8 mouse cellular contexts compared by ENCODE assay signal in the genomic region with DNA sequence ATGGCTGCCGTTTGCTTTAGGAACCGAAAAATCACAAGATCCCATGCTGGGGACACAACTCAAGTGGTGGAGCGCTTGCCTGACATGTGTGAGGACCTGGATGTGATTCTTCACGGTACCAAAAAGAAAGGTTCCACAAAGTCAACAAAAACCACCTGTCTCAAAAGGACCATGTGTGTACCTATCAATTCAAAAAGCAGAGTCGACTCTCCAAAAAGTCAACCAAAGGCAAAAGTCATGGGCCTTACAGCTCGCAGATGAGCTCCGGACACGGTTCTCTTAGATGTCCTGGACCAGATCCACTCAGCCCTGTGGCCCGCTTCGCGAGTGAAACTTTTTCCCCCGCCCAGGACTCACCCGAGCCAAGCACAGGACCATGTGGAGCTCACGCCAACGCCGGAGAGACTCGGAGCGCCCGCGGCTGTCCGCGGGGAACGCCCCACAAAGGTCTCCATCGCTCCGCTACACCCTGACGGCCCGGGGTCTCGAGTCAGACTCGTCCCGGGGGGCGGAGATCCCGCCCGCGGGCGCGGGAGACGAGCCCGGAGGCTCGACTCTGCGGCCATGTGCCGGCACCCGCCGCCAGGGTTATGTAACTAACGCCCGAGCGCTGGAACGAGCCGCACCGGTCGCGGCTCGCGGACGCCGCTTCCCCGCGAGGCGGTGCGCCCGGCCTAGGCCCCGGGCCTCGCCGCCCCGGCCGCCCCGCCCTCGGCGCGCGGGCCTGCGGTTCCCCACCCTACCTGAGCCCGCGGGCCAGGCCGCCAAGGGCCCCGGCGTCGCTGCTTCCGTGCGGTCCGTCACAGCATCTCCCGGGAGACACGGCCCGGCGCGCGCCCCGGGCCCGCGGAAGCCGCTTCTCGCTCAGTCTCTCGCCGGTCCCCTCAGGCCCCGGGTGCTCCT. TPM values are rescaled to one million over a fixed set of nuclear protein-coding genes. Genes with fewer than 3 reads are reported as not detected.
DNase-seq lines count a peak whose midpoint lies in the region; ATAC-seq and TF ChIP-seq lines count a peak whose summit lies in the region.

A gene (plus strand): TSS at position 767 of the 903 bp plus-strand sequence.

- DNase-seq in NIH3T3 (ENCODE audit: low read depth), result peak; percentile 75
- peak; percentile 70 for DNase-seq in cerebellum, adult 8-10 months
- DNase-seq in forebrain, postnatal 0 days, result no peak
- peak; percentile 54 for DNase-seq in heart, postnatal 25 days (ENCODE audit: low spot score)
- DNase-seq in layer of hippocampus, adult 8-10 months (ENCODE audit: low spot score in 2 of 2), result peak; percentile 52 to 54
- DNase-seq in lung, embryonic 14.5 days, result peak; percentile 73
- DNase-seq in ovary, postnatal 10 days (ENCODE audit: low spot score), result peak; percentile 52
- peak; percentile 60 to 65 for DNase-seq in urinary bladder, postnatal 4 days (ENCODE audit: low spot score in 2 of 2)

- H3K27me3 ChIP-seq in forebrain, postnatal 0 days (ENCODE audit: insufficient read depth, low read length), result no peaks in the 10 kb centered on the region
- H3K27me3 ChIP-seq in lung, embryonic 14.5 days (ENCODE audit: insufficient read depth, low read length), result no peaks in the 10 kb centered on the region

- peak within 1 kb of the TSS; percentile 58 for H3K4me2 ChIP-seq in forebrain, postnatal 0 days (ENCODE audit: low read depth)
- H3K4me2 ChIP-seq in lung, embryonic 14.5 days, result peak within 1 kb of the TSS; percentile 82

- intact Hi-C loops in heart, postnatal 25 days (cut with DNase I), result no loop called here

- H3K4me3 ChIP-seq in forebrain, postnatal 0 days (ENCODE audit: low read depth, low read length), result peak within 1 kb of the TSS; percentile 87
- H3K4me3 ChIP-seq in lung, embryonic 14.5 days (ENCODE audit: low read depth, low read length), result peak within 1 kb of the TSS; percentile 92

- TF ChIP-seq CTCF in forebrain, postnatal 0 days (IDR thresholded peaks at IDR 0.05; ENCODE audit: low read depth), result no peak
- no peak for TF ChIP-seq CTCF in lung, embryonic 14.5 days (IDR thresholded peaks at IDR 0.05; ENCODE audit: low read depth)

- peak within 1 kb of the TSS; percentile 90 for H3K9ac ChIP-seq in forebrain, postnatal 0 days
- H3K9ac ChIP-seq in lung, embryonic 14.5 days, result peak within 1 kb of the TSS; percentile 96

- H3K9me3 ChIP-seq in forebrain, postnatal 0 days (ENCODE audit: low read length), result no peaks in the 10 kb centered on the region
- H3K9me3 ChIP-seq in lung, embryonic 14.5 days (ENCODE audit: low read depth, low read length), result no peaks in the 10 kb centered on the region

- ATAC-seq in forebrain, postnatal 0 days, result no peak; the same call in 1 of the 2 replicates
- peak; percentile 35; the same call in 1 of the 2 replicates for ATAC-seq in lung, embryonic 14.5 days (ENCODE audit: insufficient read depth)

- H3K36me3 ChIP-seq in forebrain, postnatal 0 days (ENCODE audit: insufficient read depth), result peaks cover 10% of the 10 kb centered on the region
- peaks cover 15% of the 10 kb centered on the region for H3K36me3 ChIP-seq in lung, embryonic 14.5 days (ENCODE audit: insufficient read depth)

- peak within 1 kb of the TSS; percentile 95 for H3K27ac ChIP-seq in forebrain, postnatal 0 days (ENCODE audit: low read depth, low read length)
- H3K27ac ChIP-seq in lung, embryonic 14.5 days (ENCODE audit: low read depth), result peak within 1 kb of the TSS; percentile 99

- WGBS in forebrain, postnatal 0 days, result under 1% methylated on average over 79 of the region's 94 CpGs
- under 1% methylated on average over 69 of the region's 94 CpGs for WGBS in lung, embryonic 14.5 days

- H3K4me1 ChIP-seq in forebrain, postnatal 0 days (ENCODE audit: insufficient read depth), result peaks cover 7% of the 10 kb centered on the region; the same call in 1 of the 2 replicates
- peaks cover 7% of the 10 kb centered on the region; the same call in 1 of the 2 replicates for H3K4me1 ChIP-seq in lung, embryonic 14.5 days (ENCODE audit: insufficient read depth)

RNA-seq across cellular contexts. Expression of the gene that starts here (rescaled TPM):
- total RNA-seq in forebrain, postnatal 0 days (2014; rRNA removed), result not detected in 2 replicates
- polyA plus RNA-seq in forebrain, postnatal 0 days (2015; fragmentation: Nextera tagmentation; extraction: Ambion mirVana), result not detected in 2 replicates
- not detected for total RNA-seq in heart, postnatal 25 days (2021)
- total RNA-seq in layer of hippocampus, adult 8-10 months (2022), result under 1 TPM in 1 of 4 experiments, not detected in 3; 0.25 TPM
- polyA plus RNA-seq in lung, embryonic 14.5 days (2014; fragmentation: Nextera tagmentation; extraction: Ambion mirVana), result 0.24 TPM in 1 of 2 replicates, not detected in the other

Comparison
In these comparisons a context has a peak if more than half of its experiments do, and no peak if none do; other contexts are left out.
1. Peak in DNase-seq in heart, postnatal 25 days; RNA of the gene not detected or under 1 TPM.
2. Peak in DNase-seq in layer of hippocampus, adult 8-10 months; RNA of the gene not detected or under 1 TPM.
3. Peak in DNase-seq, ATAC-seq, H3K4me3 ChIP-seq, H3K27ac ChIP-seq, H3K9ac ChIP-seq and H3K4me2 ChIP-seq in lung, embryonic 14.5 days; RNA of the gene not detected or under 1 TPM.